Mouse (Mus musculus) left cerebral cortex, adult 9 months (tissue): ENCODE measurements at regions not wholly inside any gene's neighbourhood (a gene's known extent, or its start where the extent isn't known, plus 50 kb on each side); places are given as distances from the start of the nearest gene placed in this dataset.
A peak's percentile ranks its signal among the peaks of the same experiment; 100 is the strongest.

Source experiments
- DNase-seq, 2 experiments: peaks; one replicate each; pipeline ENCODE4 v3.0.0; 2022; ENCODE audit warnings: low spot score in 2 of 2

DNA sequence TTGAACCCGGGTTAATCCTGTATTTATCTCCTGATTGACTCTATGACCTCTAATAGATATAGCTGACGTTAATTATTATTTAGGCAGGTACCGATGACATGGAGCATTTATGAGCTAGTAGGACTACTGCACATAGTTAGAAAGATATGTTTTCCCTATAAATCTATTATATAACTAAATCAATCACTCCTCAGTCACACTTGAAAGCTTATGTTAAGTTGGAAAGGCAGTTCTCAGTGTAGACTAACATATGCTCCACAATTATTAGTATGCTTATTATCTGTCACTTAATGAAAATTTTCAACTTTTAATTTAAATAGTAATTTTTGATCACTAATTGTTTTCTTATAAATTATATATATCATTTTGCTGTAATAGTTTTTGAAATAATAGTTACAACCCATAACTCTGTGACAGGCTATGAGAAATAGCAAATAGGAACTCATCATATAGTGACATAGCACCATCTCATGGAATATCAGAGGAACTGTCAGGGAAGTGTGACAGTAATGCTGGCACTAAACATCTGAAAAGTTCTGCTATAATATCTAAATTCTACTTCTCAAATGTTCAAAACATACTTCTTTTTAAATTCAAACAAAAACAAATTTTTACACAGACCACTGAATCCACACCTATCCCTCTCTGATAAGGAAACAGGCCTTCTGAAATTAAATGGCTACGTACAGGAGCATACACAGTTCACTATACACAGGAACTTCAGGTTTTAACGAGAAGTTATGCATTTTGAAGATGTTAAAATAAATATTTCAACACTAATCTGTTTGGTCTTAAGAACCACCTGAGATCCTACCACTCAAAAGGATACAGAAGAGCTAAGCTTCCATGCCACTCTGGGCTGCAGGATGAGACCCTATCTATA, 75.3 kb upstream of the Map2 start:
- DNase-seq, result no peak

- DNase-seq, result no peak
Measured at GRCm38 (mm10) chr1:66101419-66101818, 73.7 kb upstream of the Map2 start.

- DNase-seq, result no peak
Measured at GRCm38 (mm10) chr1:66104493-66104892, 70.6 kb upstream of the Map2 start.

GRCm38 (mm10) chr1:66105206-66105605, 69.9 kb upstream of the Map2 start:
- no peak for DNase-seq

DNA sequence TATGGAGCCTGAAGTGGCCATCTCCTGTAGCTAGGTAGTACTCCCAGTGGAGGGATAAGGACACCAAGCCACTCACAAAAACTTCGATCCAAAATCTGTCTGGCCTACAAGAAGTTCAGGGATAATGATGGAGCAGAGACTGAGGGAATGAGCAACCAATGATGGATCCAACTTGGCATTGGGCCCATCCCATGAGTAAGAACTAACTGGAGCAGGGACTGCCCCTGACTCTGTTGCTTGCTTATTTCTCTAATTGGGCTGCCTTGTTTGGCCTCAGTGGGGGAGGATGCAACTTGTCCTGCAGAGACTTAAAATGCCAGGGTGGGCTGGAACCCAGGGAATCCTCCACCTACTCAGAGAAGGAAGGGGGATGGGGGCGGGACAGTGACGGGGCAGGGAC, 67.0 kb upstream of the Map2 start:
- DNase-seq, result no peak

GRCm38 (mm10) chr1:66113916-66114315, 61.2 kb upstream of the Map2 start:
- DNase-seq, result no peak

- peak; percentile 13 to 51 for DNase-seq
Measured at GRCm38 (mm10) chr1:66115330-66115729, 59.7 kb upstream of the Map2 start.
